In the genomic region with DNA sequence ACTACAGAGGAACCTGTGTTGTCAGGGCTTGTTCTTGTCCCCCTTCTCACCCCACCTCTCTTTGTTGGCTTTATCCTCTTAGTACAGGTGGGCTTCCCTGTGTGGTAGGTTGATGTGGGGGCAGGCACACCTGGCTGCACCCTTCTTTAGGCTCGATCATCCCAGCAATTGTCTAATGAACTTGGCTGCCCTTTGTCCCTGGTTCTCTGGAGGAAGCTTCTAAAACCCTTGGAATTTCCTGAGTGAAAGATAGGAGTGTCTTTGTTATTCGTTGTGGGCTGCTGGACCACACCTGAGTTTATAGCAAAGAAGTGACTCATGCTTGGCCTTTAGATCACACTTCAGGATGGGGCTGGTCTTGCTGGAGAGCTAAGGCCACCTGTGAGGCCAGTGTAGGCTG, we compare ENCODE assay signal across 14 mouse cellular contexts.
"Had no signal": no experiment of that assay in that cellular context is flagged by ENCODE, and none has a peak within 500 bp of the region (broad histone marks: within the 10 kb centered on the region; RNA-seq: fewer than 3 reads in every experiment).

No protein-coding gene starts in this region.

- H3K27ac ChIP-seq: limb, embryonic 13.5 days; liver, embryonic 14.5 days; midbrain, embryonic 10.5 days; neural tube, embryonic 12.5 days had no signal

- H3K36me3 ChIP-seq: limb, embryonic 13.5 days; midbrain, embryonic 10.5 days; neural tube, embryonic 12.5 days had no signal

- H3K4me1 ChIP-seq: midbrain, embryonic 10.5 days; neural tube, embryonic 12.5 days had no signal

- DNase-seq: kidney, postnatal 10 days; kidney, postnatal 4 days; left cerebral cortex, postnatal 4 days; lung, adult 2 months; lung, postnatal 10 days; lung, postnatal 4 days; midbrain, embryonic 14.5 days; right cerebral cortex, postnatal 14 days; thymus, adult 18-20 months; thymus, postnatal 25 days had no signal

- H3K27me3 ChIP-seq: limb, embryonic 13.5 days; neural tube, embryonic 12.5 days had no signal

- H3K9ac ChIP-seq: limb, embryonic 13.5 days; liver, embryonic 14.5 days; neural tube, embryonic 12.5 days had no signal

- H3K4me3 ChIP-seq: limb, embryonic 13.5 days; midbrain, embryonic 10.5 days; neural tube, embryonic 12.5 days had no signal

- H3K4me2 ChIP-seq: limb, embryonic 13.5 days; neural tube, embryonic 12.5 days had no signal
